Mouse (Mus musculus): ENCODE results near the gene Sstr2. TPM values are rescaled to one million over a fixed set of nuclear protein-coding genes. Genes with fewer than 3 reads are reported as not detected.

The Sstr2 gene
- polyA plus RNA-seq, 1 experiment from 2014 or later = 3.0 TPM

DNA sequence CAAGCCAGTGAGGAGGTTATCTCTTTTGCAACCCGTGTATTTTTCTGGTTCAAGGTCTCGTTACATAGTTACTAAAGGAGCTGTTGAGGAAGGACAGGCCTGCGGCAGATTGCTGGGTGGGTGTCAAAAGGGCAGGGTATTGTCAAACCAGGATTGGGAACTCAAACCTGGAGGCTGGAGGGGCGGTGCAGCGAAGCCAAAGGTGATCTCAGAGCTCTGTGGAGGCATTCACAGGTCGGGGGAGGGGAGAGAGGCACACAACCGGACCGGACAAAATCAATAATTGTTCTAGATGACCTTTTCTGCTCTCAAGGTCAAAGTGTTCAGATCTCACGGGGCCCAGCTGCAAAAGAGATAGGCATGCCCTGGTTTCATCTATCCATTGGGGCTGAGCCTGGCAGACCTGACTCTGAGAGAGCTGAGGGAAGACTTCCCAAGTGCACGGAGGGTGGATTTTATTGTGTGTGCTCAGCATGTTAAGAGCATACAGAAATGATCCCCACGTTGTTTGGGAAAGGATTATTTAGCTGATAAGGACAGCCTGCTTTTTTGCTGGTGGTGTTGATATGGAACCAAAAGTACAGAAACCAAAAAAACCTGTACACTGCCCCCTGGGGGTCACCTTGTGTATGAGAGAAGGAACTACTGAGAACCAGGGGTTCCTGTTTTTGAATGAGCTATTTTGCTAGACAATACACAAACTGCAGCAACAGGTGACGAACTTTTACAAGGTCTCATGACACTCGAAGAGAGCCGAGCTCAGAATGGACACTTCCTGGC, 1.8 kb upstream of the Sstr2 start:
- no peak overlapping the region for H3K27ac ChIP-seq (ENCODE audit: low read length)
- H3K4me2 ChIP-seq (ENCODE audit: low read depth, low read length) = no peak overlapping the region
- H3K9me3 ChIP-seq (ENCODE audit: control insufficient read depth, low read length) = no peaks in the 10 kb centered on the region
- no peak overlapping the region for H3K9ac ChIP-seq (ENCODE audit: low read length)
- H3K27me3 ChIP-seq (ENCODE audit: control insufficient read depth, insufficient read depth, low read depth, low read length) = peaks cover 34% of the 10 kb centered on the region
- WGBS = 34% methylated on average over 14 of the region's 14 CpGs
- peaks cover 16% of the 10 kb centered on the region for H3K4me1 ChIP-seq (replicated peaks; ENCODE audit: control insufficient read depth, insufficient read depth, low read length)
- no peak overlapping the region for H3K4me3 ChIP-seq (ENCODE audit: low read length)
- no peak for ATAC-seq (ENCODE audit: low read depth)
- H3K36me3 ChIP-seq (ENCODE audit: control insufficient read depth, insufficient read depth, low read length) = no peaks in the 10 kb centered on the region

DNA sequence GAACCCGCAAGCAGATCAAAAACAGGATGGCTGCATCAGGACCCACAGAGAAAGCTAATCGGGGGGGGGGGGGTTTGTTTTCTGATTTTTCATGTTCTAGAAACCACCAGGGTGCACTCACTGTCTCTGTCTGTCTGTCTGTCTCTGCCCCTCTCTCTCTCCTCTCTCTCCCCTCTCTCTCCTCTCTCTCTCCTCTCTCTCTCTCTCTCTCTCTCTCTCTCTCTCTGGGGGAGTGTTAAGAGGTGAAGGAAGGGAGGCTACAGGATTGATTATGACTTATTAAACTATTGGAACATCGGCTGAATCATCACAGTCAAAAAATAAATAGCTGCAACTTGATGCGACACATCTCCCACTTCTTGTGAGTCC, 855 bp upstream of the Sstr2 start:
- Histone ChIP-seq H3K9ac (ENCODE audit: low read length) (no peak overlapping the region), H3K36me3 (ENCODE audit: control insufficient read depth, insufficient read depth, low read length) (no peaks in the 10 kb centered on the region), H3K27ac (ENCODE audit: low read length) (no peak overlapping the region), H3K4me3 (ENCODE audit: low read length) (peak overlapping the region; percentile 53), H3K27me3 (ENCODE audit: control insufficient read depth, insufficient read depth, low read depth, low read length) (peaks cover 34% of the 10 kb centered on the region), H3K4me1 (replicated peaks; ENCODE audit: control insufficient read depth, insufficient read depth, low read length) (peaks cover 16% of the 10 kb centered on the region), H3K9me3 (ENCODE audit: control insufficient read depth, low read length) (no peaks in the 10 kb centered on the region), H3K4me2 (ENCODE audit: low read depth, low read length) (peak overlapping the region; percentile 92)
- no peak for ATAC-seq (ENCODE audit: low read depth)
- WGBS = 23% methylated on average over 4 of the region's 4 CpGs

DNA sequence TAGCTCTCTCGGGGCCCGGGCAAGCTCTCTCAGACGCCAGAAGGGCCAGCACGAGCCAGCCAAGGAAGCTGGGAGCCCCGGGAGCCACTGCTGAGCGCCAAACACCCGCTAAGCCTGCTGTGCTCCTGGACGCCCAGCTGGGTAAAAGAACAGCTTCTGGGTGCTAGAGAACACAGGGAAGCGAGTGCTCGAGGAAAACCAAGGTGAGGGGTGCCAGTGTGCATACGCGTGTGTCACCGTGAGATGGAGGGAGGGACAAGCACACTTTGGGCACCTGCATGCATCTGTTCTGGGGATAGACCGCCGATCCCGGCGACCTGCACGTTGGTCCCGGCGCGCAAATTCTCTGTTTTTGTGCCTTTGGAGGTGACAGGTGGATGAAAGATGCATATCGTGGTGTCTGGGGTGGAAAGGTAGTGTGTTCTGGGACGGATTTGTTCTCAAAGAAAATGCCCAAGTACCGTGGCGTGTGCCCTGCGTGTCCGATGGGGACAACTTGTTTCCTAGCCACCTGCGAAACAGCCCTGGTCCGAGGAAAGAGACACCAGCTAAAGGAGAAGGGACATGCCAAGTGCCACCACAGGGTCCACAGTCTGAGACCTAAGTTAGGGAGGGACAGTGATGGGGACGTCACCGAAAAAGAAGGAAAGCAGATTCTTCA, 408 bp downstream of the Sstr2 start:
- no peaks in the 10 kb centered on the region for H3K9me3 ChIP-seq (ENCODE audit: control insufficient read depth, low read length)
- 3% methylated on average over 31 of the region's 31 CpGs for WGBS
- peaks cover 34% of the 10 kb centered on the region for H3K27me3 ChIP-seq (ENCODE audit: control insufficient read depth, insufficient read depth, low read depth, low read length)
- no peak for ATAC-seq (ENCODE audit: low read depth)
- H3K4me3 ChIP-seq (ENCODE audit: low read length) = peak overlapping the region; percentile 53
- H3K36me3 ChIP-seq (ENCODE audit: control insufficient read depth, insufficient read depth, low read length) = no peaks in the 10 kb centered on the region
- no peak overlapping the region for H3K27ac ChIP-seq (ENCODE audit: low read length)
- H3K4me1 ChIP-seq (replicated peaks; ENCODE audit: control insufficient read depth, insufficient read depth, low read length) = peaks cover 16% of the 10 kb centered on the region
- peak overlapping the region; percentile 92 for H3K4me2 ChIP-seq (ENCODE audit: low read depth, low read length)
- peak overlapping the region; percentile 63 for H3K9ac ChIP-seq (ENCODE audit: low read length)

DNA sequence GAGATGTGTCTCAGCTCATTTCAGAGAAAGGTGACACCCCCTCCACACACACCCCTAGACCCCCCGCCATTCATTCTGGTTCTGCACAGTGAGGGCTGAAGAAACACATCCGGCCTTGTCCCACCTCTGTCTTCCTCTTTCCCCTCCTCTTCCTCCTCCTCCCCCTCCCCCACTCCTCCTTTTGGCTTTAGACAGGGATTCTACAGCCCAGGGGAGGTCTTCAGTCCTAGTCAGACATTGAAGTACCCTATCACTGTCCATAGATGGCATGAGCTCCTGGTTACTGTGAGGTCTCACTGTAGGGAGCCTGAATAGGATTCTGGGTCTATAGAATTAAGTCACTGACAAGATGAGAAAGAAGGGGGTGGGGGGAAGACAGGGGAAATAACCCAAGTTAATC, 1.9 kb downstream of the Sstr2 start:
- no peak overlapping the region for H3K4me2 ChIP-seq (ENCODE audit: low read depth, low read length)

DNA sequence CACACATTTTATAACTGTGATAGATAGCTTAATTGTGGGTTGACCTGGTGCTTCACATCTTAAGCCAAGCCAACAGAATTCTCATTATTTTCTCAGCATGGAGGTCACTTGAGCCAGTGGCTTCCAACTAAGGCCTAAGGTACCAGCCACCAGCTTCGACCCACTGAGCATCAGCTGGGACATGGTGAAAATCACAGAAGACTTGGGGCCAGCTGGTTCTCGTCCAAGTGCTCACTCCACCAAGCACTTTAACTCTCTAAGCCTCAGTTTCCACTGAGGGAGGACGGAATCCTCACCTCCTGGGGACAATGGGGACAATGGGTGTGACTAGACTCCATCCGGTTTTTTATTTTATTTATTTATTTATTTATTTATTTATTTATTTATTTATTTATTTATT, 2.9 kb downstream of the Sstr2 start:
- Histone ChIP-seq H3K27ac (ENCODE audit: low read length) (no peak overlapping the region), H3K36me3 (ENCODE audit: control insufficient read depth, insufficient read depth, low read length) (no peaks in the 10 kb centered on the region), H3K4me3 (ENCODE audit: low read length) (no peak overlapping the region), H3K4me2 (ENCODE audit: low read depth, low read length) (no peak overlapping the region), H3K9ac (ENCODE audit: low read length) (no peak overlapping the region), H3K9me3 (ENCODE audit: control insufficient read depth, low read length) (no peaks in the 10 kb centered on the region), H3K27me3 (ENCODE audit: control insufficient read depth, insufficient read depth, low read depth, low read length) (peaks cover 34% of the 10 kb centered on the region), H3K4me1 (replicated peaks; ENCODE audit: control insufficient read depth, insufficient read depth, low read length) (peaks cover 16% of the 10 kb centered on the region)
- whole genome bisulfite sequencing = 83% methylated on average over 4 of the region's 4 CpGs
- no peak for ATAC-seq (ENCODE audit: low read depth)

More for the DNA sequence above, 1.9 kb downstream of the Sstr2 start:
- H3K36me3 ChIP-seq (ENCODE audit: control insufficient read depth, insufficient read depth, low read length) = no peaks in the 10 kb centered on the region
- no peak overlapping the region for H3K4me3 ChIP-seq (ENCODE audit: low read length)
- no peak overlapping the region for H3K27ac ChIP-seq (ENCODE audit: low read length)
- no peak for ATAC-seq (ENCODE audit: low read depth)
- no peaks in the 10 kb centered on the region for H3K9me3 ChIP-seq (ENCODE audit: control insufficient read depth, low read length)
- H3K4me1 ChIP-seq (replicated peaks; ENCODE audit: control insufficient read depth, insufficient read depth, low read length) = peaks cover 16% of the 10 kb centered on the region
- WGBS = 59% methylated on average over 2 of the region's 2 CpGs
- no peak overlapping the region for H3K9ac ChIP-seq (ENCODE audit: low read length)
- H3K27me3 ChIP-seq (ENCODE audit: control insufficient read depth, insufficient read depth, low read depth, low read length) = peaks cover 34% of the 10 kb centered on the region

DNA sequence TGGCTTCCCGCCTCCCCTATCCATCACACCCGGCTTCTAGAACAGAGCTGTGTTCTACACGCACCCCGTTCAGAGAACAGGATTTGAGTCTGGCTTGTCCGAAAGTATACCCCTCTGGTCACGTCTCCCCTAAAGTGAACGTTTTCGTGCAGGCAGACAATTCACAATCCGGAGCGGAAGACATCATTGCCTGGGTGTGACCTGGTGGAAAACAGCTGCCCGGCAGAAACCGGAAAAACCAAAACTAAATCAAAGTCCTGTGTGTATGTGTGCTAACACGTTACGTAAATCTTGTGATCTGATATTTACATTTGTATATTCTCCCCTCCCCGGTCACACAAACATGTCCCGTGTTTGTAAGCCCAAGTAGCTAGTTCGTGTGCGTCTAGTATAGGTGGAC, 6.3 kb downstream of the Sstr2 start:
- Histone ChIP-seq H3K9me3 (ENCODE audit: control insufficient read depth, low read length) (no peaks in the 10 kb centered on the region), H3K27me3 (ENCODE audit: control insufficient read depth, insufficient read depth, low read depth, low read length) (peaks cover 7% of the 10 kb centered on the region), H3K9ac (ENCODE audit: low read length) (no peak overlapping the region), H3K4me1 (replicated peaks; ENCODE audit: control insufficient read depth, insufficient read depth, low read length) (no peaks in the 10 kb centered on the region), H3K4me3 (ENCODE audit: low read length) (no peak overlapping the region), H3K4me2 (ENCODE audit: low read depth, low read length) (no peak overlapping the region), H3K36me3 (ENCODE audit: control insufficient read depth, insufficient read depth, low read length) (no peaks in the 10 kb centered on the region), H3K27ac (ENCODE audit: low read length) (no peak overlapping the region)
- WGBS = 68% methylated on average over 18 of the region's 18 CpGs
- ATAC-seq (ENCODE audit: low read depth) = peak; percentile 78

DNA sequence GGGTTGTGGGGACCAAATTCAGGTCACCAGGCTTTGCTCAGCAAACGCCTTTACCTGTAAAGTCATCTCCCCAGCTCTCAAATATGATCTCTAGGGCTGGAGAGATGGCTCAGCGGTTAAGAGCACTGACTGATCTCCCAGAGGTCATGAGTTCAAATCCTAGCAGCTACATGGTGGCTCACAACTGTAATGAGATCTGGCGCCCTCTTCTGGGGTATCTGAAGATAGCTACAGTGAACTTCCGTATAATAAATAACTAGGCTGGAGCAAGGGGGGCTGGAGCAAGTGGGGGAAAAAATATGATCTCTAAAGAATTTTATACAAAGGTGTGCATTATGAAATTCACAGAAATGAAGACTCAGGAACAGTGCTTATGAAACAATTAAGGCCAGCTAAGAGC, 8.6 kb downstream of the Sstr2 start:
- H3K36me3 ChIP-seq (ENCODE audit: control insufficient read depth, insufficient read depth, low read length) = no peaks in the 10 kb centered on the region
- H3K9ac ChIP-seq (ENCODE audit: low read length) = no peak overlapping the region
- no peak overlapping the region for H3K4me3 ChIP-seq (ENCODE audit: low read length)
- no peaks in the 10 kb centered on the region for H3K27me3 ChIP-seq (ENCODE audit: control insufficient read depth, insufficient read depth, low read depth, low read length)
- no peak overlapping the region for H3K4me2 ChIP-seq (ENCODE audit: low read depth, low read length)
- H3K9me3 ChIP-seq (ENCODE audit: control insufficient read depth, low read length) = no peaks in the 10 kb centered on the region
- 47% methylated on average over 4 of the region's 4 CpGs for WGBS
- H3K4me1 ChIP-seq (replicated peaks; ENCODE audit: control insufficient read depth, insufficient read depth, low read length) = 0 out of 2 replicates have a peak, but pooled peaks cover 3% of the 10 kb centered on the region
- ATAC-seq (ENCODE audit: low read depth) = no peak
- no peak overlapping the region for H3K27ac ChIP-seq (ENCODE audit: low read length)

DNA sequence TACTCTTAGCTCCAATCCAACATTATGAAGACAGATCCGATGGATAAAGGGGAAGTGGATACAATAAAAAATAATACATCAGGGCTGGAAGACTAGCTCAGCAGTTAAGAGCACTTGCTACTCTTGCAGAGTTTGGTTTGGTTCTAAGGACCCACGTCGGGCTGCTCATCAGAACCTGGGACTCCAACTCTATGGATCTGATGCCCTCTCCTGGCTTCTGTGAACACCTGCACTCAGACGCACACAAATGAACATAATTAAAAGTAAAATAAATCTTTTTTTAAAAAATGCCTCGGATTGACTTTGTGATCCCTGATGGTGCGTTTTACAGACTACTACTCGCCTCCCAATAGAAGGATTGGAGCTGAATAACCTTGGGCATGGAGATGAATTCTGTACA, 11.5 kb downstream of the Sstr2 start:
- no peak overlapping the region for H3K4me3 ChIP-seq (ENCODE audit: low read length)
- no peaks in the 10 kb centered on the region for H3K36me3 ChIP-seq (ENCODE audit: control insufficient read depth, insufficient read depth, low read length)
- no peak for ATAC-seq (ENCODE audit: low read depth)
- H3K4me1 ChIP-seq (replicated peaks; ENCODE audit: control insufficient read depth, insufficient read depth, low read length) = 0 out of 2 replicates have a peak, but pooled peaks cover 3% of the 10 kb centered on the region
- H3K27ac ChIP-seq (ENCODE audit: low read length) = no peak overlapping the region
- no peak overlapping the region for H3K9ac ChIP-seq (ENCODE audit: low read length)
- H3K4me2 ChIP-seq (ENCODE audit: low read depth, low read length) = no peak overlapping the region
- 51% methylated on average over 7 of the region's 7 CpGs for WGBS
- no peaks in the 10 kb centered on the region for H3K9me3 ChIP-seq (ENCODE audit: control insufficient read depth, low read length)
- H3K27me3 ChIP-seq (ENCODE audit: control insufficient read depth, insufficient read depth, low read depth, low read length) = no peaks in the 10 kb centered on the region

DNA sequence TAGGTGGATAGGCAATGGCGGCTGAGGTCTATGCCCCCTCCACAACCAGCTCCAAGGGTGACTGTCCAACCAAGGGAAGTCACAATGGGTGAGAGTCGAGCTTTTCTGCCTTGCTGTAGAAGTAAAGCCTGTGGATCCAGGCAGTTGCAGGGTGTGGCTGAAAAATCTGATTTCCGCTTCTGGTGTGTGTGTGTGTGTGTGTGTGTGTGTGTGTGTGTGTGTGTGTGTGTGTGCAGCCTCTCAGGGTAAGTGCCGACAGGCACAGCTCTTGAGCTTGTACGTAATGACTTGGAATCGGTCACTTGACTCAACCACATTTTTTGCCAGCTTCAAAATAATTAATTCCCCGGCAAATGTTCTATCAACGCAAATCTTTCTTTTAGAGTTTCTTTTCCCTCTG, 12.2 kb downstream of the Sstr2 start:
- Histone ChIP-seq H3K27ac (ENCODE audit: low read length) (no peak overlapping the region), H3K27me3 (ENCODE audit: control insufficient read depth, insufficient read depth, low read depth, low read length) (no peaks in the 10 kb centered on the region), H3K9ac (ENCODE audit: low read length) (no peak overlapping the region), H3K36me3 (ENCODE audit: control insufficient read depth, insufficient read depth, low read length) (no peaks in the 10 kb centered on the region), H3K4me2 (ENCODE audit: low read depth, low read length) (no peak overlapping the region), H3K4me3 (ENCODE audit: low read length) (no peak overlapping the region), H3K4me1 (replicated peaks; ENCODE audit: control insufficient read depth, insufficient read depth, low read length) (0 out of 2 replicates have a peak, but pooled peaks cover 3% of the 10 kb centered on the region), H3K9me3 (ENCODE audit: control insufficient read depth, low read length) (no peaks in the 10 kb centered on the region)
- WGBS = 51% methylated on average over 8 of the region's 8 CpGs
- ATAC-seq (ENCODE audit: low read depth) = peak; percentile 38; the same call in 1 of the 2 replicates
